Mouse (Mus musculus) cerebellum, adult 8-10 months (tissue): ENCODE data around the gene Asb11.

Experiments used
- DNase-seq: peaks from one replicate; pipeline ENCODE4 v3.0.0; 2022

Asb11 gene

GRCm38 (mm10) chrX:164446106-164446551 is 9.3 kb downstream of the Asb11 start:
- DNase-seq: no peak

- no peak for DNase-seq
Measured at GRCm38 (mm10) chrX:164446835-164447681, 10.3 kb downstream of the Asb11 start.

- DNase-seq: no peak
Measured at GRCm38 (mm10) chrX:164447682-164448071, 10.9 kb downstream of the Asb11 start.

GRCm38 (mm10) chrX:164449201-164449600 is 12.4 kb downstream of the Asb11 start:
- DNase-seq: peak; percentile 17

GRCm38 (mm10) chrX:164459205-164459878 is 22.5 kb downstream of the Asb11 start:
- no peak for DNase-seq

GRCm38 (mm10) chrX:164502258-164502657 is 65.5 kb downstream of the Asb11 start:
- DNase-seq: no peak

- no peak for DNase-seq
Measured at GRCm38 (mm10) chrX:164505709-164506498, 69.1 kb downstream of the Asb11 start, which contains the start of gene Asb9. Asb9 (plus strand) TSS chrX:164506327.

- no peak for DNase-seq
Measured at GRCm38 (mm10) chrX:164507068-164507467, 70.3 kb downstream of the Asb11 start.

- DNase-seq: no peak
Measured at GRCm38 (mm10) chrX:164508728-164509127, 71.9 kb downstream of the Asb11 start.
